Mouse (Mus musculus) splenic B cell, adult 2 months (primary cell): Measurements from ENCODE around the gene Gm36079.
"Not testable (repeated sequence)": the region's sequence is repeated elsewhere in the genome, so short reads cannot be mapped to it uniquely, and the experiment has no call there.

Experiments
- DNase-seq: peaks from one replicate; pipeline ENCODE4 v3.0.0-alpha.2; 2011; ENCODE audit warnings: low read depth, low spot score
- H3K27me3 ChIP-seq: 2 replicates; pipeline ENCODE4 v1.6.1; 2012; ENCODE audit warnings: mild to moderate bottlenecking, low read length, moderate library complexity, mixed read lengths; ENCODE audit not compliant: control insufficient read depth, poor library complexity, insufficient read depth, severe bottlenecking
- H3K36me3 ChIP-seq: 2 replicates; pipeline ENCODE4 v1.6.1; 2012; ENCODE audit warnings: mild to moderate bottlenecking, low read length, moderate library complexity, mixed read lengths; ENCODE audit not compliant: control insufficient read depth, poor library complexity, insufficient read depth, severe bottlenecking

Gm36079 gene

DNA sequence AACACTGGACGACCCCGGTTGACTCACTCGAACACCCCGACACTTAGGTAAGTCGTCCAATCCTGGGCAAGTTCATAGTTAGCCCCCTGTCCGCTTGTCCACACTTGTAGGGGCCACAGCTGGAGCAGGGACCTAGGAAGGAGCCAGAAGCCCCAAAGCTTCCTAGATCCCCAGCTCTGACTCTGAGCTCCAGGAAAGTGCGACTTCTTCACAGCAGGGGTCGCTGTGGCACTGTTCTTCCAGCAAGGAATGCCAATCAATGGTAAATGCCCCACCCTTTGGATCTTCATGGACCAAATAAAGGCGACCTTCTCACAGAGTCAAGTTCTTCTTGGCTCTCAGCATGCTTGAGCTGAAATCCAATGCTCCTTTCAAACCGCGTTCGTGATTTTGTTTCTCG is 35.5 kb downstream of the Gm36079 start:
- not testable (repeated sequence) for H3K36me3 ChIP-seq, H3K27me3 ChIP-seq, DNase-seq
